Mouse (Mus musculus) stomach, postnatal 0 days (tissue): Measurements from ENCODE around the gene Gm10096. TPM values are rescaled to one million over a fixed set of nuclear protein-coding genes. Genes with fewer than 3 reads are reported as not detected.
"Not testable (repeated sequence)": the region's sequence is repeated elsewhere in the genome, so short reads cannot be mapped to it uniquely, and the experiment has no call there.

Source experiments
- ATAC-seq: fragments of 200-750 bp; cut with Nextera tagmentation; 2 replicates; pipeline ENCODE4 v1.8.0; 2017; ENCODE audit not compliant: low FRiP score, low TSS enrichment
- DNase-seq: peaks from one replicate; pipeline ENCODE4 v3.0.0-alpha.2; 2016; ENCODE audit warnings: low spot score
- H3K27ac ChIP-seq: fragments of 300-500 bp; sonication (generic); replicated peaks from 2 replicates; pipeline ENCODE4 v1.5.1; 2014; ENCODE audit warnings: mild to moderate bottlenecking, control low read depth
- H3K27me3 ChIP-seq: fragments of 300-500 bp; sonication (generic); 2 replicates; pipeline ENCODE4 v1.6.1; 2014; ENCODE audit warnings: low read length; ENCODE audit not compliant: control insufficient read depth, insufficient read depth
- H3K36me3 ChIP-seq: fragments of 300-500 bp; sonication (generic); 2 replicates; pipeline ENCODE4 v1.6.1; 2014; ENCODE audit warnings: low read length, mixed read lengths; ENCODE audit not compliant: control insufficient read depth, insufficient read depth
- H3K4me1 ChIP-seq: fragments of 300-500 bp; sonication (generic); replicated peaks from 2 replicates; pipeline ENCODE4 v1.6.1; 2014; ENCODE audit warnings: antibody characterized with exemption; ENCODE audit not compliant: control insufficient read depth, insufficient read depth
- H3K4me2 ChIP-seq: fragments of 300-500 bp; sonication (generic); replicated peaks from 2 replicates; pipeline ENCODE4 v1.6.1; 2014; ENCODE audit warnings: low read depth, mild to moderate bottlenecking, control low read depth, moderate library complexity
- H3K4me3 ChIP-seq: fragments of 300-500 bp; sonication (generic); 2 replicates; pipeline ENCODE4 v1.5.1; 2014; ENCODE audit warnings: low read depth, low read length, control low read depth
- H3K9ac ChIP-seq: fragments of 300-500 bp; sonication (generic); 2 replicates; pipeline ENCODE4 v1.6.1; 2014; ENCODE audit warnings: mild to moderate bottlenecking, low read length, control low read depth, mixed read lengths
- H3K9me3 ChIP-seq: fragments of 300-500 bp; sonication (generic); 2 replicates; pipeline ENCODE4 v1.6.1; 2016; ENCODE audit warnings: low read length; ENCODE audit not compliant: control insufficient read depth
- WGBS: fragments of 180-500 bp; shearing (Covaris S2); extraction: QIAGEN DNeasy Blood & Tissue Kit; methylation state at CpG from one replicate; pipeline ENCODE4 v1.1.7; 2014; 5-methylcytosine and 5-hydroxymethylcytosine counted together
- polyA plus RNA-seq: library from polyadenylated mRNA; unstranded; fragments of >200 nt; fragmentation: Nextera tagmentation; extraction: Ambion mirVana; gene quantifications from 2 replicates; pipeline ENCODE4 v1.2.1, GENCODE M21; 2015

The Gm10096 gene
- not detected in 2 replicates for polyA plus RNA-seq

DNA sequence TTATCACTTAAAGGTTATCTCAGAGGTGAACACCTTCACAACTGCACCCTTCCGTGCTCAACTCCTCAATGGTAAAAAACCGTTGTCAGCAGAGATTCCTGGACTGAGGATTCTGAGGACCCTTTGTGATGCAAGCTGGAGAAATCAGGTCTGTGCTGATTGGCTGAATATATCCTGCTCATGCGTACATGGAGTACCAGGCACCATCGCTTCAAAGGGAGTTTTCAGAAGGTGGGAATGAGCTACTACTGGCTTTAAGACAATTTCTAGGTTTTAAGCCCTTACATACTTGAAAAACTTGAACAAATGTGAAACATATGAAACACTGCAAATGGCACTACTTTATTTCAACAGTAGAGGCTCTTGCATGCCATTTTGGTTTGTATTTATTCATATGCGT lies at the start of gene Gm10096:
Gene Gm10096 (minus strand): TSS at position 101 of the 400 bp plus-strand sequence.
- not testable (repeated sequence) for H3K9ac ChIP-seq, H3K4me2 ChIP-seq, H3K36me3 ChIP-seq, H3K27me3 ChIP-seq, H3K9me3 ChIP-seq, H3K4me3 ChIP-seq, DNase-seq, ATAC-seq, H3K27ac ChIP-seq, H3K4me1 ChIP-seq
- no CpG with 5 or more reads among the region's 5 CpGs for WGBS
